Mouse (Mus musculus) gastrocnemius, postnatal 4 days (tissue): ENCODE results near the gene Scamp2. TPM values are rescaled to one million over a fixed set of nuclear protein-coding genes. Genes with fewer than 3 reads are reported as not detected.

Experiments
- DNase-seq, 2 experiments: peaks; one replicate each; pipeline ENCODE4 v3.0.0; 2021 to 2022; ENCODE audit warnings: low spot score in 2 of 2, mixed read lengths in 2 of 2
- total RNA-seq, 2 experiments: library from RNA; stranded (reverse); gene quantifications; 2 replicates each; pipeline ENCODE4 v1.2.3; 2021

Gene Scamp2
- total RNA-seq, 2 experiments from 2014 or later = 68.2 to 75.6 TPM

DNA sequence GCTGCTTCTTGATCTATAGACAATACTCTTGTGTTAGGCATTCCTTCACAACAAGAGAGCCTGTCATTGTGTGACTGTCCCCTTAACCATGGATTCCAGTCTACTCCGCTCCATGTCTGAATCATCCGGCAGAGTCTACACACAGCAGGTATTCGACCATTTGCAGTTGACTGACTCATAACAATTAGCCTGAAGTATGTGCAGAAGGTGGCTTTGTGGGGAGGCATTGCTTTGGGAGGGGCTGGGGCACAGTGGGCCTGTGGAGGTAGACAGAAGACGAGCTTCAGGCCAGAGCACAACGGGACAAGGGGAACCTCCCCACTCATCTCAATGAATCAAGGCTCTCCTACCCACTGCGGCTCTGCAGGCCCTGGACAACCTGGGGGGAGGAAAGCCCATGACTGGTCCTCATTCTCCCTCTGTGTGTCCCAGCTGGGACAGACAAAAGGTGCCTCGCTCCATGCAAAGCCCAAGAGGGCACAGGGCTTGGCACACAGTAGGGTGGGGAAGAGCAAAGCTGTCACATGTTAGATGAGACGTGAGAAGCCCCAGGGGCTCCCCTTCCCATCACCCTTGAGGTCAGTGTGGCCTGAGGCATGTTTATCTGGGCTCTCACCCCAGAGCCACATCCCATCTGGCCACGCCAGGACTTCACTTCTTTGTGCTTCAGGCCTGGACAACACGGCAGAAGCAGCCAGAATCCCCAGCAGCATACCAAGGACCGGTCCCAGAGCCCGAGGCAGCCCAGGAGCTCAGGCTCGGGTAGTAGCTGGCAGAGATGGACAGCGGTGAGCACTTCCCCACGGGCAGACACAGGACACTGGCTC lies 65.1 kb downstream of the Scamp2 start:
- DNase-seq = no peak

DNA sequence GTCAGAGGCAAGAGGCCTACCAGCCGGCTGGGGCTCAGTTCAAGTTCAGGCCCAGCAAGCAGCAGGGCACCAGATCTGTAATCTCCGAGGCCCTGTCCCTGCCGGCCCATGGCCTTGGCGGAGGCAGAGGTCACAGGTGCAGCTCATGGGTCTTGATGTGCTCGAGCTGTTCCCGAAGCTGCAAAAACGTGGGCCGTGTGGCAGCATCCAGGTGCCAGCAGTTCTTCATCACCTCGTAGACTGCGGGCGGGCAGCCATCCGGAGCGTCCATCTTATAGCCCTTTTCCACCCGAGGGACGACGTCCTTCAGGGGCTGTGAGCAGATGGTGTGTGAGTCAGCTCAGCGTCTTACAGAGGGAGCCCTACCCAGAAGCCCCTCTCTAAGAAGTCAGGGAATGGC lies 66.4 kb downstream of the Scamp2 start:
- no peak for DNase-seq

DNA sequence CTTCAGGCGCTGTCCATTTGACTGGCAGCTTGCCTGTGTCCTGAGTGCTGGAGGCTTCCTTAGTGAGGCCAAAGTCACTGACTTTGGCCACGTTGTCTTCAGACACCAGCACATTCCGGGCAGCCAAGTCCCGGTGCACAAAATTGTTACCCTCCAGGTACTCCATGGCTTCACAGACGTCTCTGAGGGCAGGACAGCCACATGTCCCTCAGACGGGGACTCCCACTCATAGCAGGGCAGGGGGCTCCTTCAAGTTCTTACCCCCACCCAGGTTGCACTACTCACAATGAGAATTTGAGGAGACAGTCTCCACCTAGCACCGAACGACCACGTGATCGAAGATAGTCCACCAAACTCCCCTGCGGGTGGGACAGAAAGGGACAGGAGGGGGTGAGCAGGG lies 67.1 kb downstream of the Scamp2 start:
- DNase-seq = no peak

DNA sequence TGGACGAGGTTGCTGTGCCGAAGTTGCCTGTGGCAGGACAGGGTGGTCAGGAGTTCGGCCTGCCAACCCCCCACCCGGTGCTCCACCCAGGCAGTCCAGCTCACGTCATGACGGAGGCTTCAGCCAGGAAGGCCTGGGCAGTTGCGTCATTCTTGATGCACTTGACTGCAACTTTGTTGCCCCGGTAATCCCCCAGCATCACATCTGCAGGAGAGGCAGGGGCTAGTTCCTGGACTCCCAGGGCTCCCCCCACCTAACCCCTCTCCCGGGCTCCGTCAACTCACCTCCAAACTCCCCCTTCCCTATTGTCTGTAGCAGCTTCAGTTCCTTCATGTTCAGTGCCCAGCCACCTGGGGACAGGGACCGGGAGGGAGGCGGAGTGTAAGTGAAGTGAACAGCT lies 68.0 kb downstream of the Scamp2 start:
- DNase-seq = no peak

DNA sequence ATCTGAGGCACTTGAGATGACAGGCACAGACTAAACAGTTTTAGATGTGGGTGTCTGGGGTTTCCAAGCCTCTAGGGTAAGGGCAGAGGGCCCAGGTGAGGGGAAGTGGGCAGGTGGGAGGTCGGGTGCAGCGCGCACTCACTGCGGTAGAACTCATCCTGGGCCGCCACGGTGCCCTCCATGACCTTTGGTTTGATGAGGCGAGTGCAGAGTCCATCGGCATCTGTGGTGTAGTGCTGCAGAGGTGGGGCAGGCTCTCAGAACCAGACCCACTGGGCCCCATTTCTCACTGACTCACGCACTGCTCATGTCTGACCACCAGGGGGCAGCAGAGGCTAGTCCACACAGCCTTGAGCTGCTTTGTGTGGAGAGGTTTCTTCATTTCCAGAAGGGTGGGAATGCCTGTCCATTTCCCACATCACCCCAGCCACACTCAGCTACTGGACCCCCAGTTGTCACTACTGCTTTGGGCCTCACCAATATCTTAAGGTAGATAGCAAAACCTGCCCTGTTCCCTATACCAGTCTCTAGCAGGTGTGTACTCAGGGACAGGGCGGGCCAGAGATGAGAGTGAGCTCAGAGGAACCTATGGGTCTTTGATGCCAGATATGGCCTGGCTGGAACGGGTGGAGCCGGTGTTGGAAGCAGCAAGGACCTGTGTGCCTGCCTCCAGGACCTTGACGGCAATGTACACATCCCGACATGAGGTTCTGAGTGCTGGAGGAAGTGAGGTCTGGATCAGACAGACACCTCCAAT lies 68.6 kb downstream of the Scamp2 start:
- DNase-seq = peak; percentile 71 to 81

DNA sequence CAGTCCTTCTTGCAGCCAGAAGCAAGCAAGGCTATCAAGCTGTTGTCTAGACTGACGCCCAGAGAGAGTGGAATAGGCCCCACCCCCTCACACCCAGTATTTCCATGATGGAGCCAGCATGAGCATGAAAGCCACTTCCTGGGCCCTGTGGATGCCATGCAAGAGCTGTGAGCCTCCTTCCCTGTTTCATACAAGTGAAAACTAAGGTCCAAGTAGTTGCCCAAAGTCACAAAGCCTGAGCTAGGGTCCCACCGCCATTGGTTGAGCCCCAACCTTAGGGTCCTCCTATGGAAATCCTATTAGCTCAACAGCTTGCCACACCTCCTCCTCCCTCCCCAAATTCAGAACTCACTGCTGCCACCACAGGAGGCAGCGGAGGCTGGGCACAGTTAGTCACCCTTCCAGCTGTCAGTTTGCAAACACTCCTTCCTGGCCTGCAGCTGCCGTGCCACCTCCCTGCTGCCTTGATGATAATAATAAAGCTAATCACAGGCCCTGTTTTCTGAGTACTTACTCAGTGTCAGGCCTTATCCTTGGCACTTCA lies 72.8 kb downstream of the Scamp2 start:
- DNase-seq = no peak

DNA sequence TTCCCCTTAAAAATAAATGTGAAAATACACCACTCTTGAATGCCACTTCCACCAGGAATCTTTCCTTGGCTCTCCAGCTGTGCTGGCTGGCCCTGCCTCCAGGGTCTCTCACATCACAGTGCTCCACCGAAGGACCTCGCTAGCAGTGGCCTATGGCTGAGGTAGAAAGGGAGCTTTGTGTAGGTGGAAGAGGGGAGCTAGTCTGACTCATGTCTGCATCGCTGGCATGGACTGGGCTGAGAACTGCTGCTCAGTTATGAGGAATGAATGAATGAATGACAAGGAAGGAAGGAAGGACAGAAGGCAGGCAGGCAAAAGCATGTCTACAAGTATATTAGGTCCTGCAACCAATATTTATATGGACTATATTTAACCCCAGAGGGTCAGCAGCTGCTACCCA lies 76.5 kb downstream of the Scamp2 start:
- no peak for DNase-seq

DNA sequence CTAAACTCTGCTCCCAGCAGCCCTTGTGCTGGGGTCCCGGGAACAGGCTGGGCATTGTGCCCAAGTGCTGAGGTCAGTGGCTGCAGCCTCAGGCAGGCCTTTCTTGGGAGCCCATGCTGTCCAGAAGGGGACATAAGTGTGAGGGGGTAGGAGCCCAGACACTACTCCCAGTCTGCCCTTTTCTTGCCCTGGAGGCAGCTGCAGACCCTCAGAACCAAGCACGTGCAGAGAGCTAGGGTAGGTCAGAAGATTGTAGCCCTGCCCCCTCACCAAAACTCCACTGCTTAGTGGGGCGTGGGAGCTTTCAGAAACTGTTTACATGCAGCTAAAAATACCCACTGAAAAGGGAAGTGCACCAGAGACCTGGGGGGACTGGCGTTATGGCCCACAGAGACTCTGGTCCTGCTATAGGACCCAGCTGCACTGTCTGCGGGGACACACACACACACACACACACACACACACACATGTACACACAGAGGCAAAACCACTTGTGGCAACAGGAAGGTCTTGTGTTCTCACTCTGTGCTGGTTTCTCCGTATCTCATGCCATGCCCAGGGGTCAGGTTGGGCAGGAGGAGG lies 77.1 kb downstream of the Scamp2 start:
- DNase-seq = peak; percentile 61 to 78

Other genes starting within 250 kb of the Scamp2 start
- gene Ppcdc, start 120.8 kb upstream of the Scamp2 start, total RNA-seq = 10 to 100 TPM in 1 of 2 experiments, 1 to 10 TPM in 1; 8.3 to 11.7 TPM
- 10 to 100 TPM; 13.3 to 14.5 TPM for gene Scamp5, start 92.9 kb upstream of the Scamp2 start, total RNA-seq
- under 1 TPM in 1 of 2 experiments, not detected in 1; 0.26 TPM for gene Rpp25, start 56.9 kb upstream of the Scamp2 start, total RNA-seq
- gene Cox5a, start 39.7 kb upstream of the Scamp2 start, total RNA-seq = 100 to 1,000 TPM; 639 to 672 TPM
- 10 to 100 TPM; 12.3 to 14.0 TPM for gene Fam219b, start 23.4 kb upstream of the Scamp2 start, total RNA-seq
- 100 to 1,000 TPM; 112 to 115 TPM for gene Mpi, start 8.2 kb upstream of the Scamp2 start, total RNA-seq
- gene Ulk3, start 28.5 kb downstream of the Scamp2 start, total RNA-seq = 10 to 100 TPM; 14.3 to 15.3 TPM
- gene Cplx3, start 45.3 kb downstream of the Scamp2 start, total RNA-seq = not detected
- not detected for gene Lman1l, start 59.8 kb downstream of the Scamp2 start, total RNA-seq
- 10 to 100 TPM; 39.5 to 42.9 TPM for gene Csk, start 92.7 kb downstream of the Scamp2 start, total RNA-seq
- under 1 TPM in 1 of 2 experiments, not detected in 1; 0.16 TPM for gene Cyp1a2, start 122.8 kb downstream of the Scamp2 start, total RNA-seq
- gene Cyp1a1, start 127.0 kb downstream of the Scamp2 start, total RNA-seq = not detected
- gene Edc3, start 147.6 kb downstream of the Scamp2 start, total RNA-seq = 10 to 100 TPM; 11.8 to 12.5 TPM
- 10 to 100 TPM; 52.7 to 58.9 TPM for gene Clk3, start 204.9 kb downstream of the Scamp2 start, total RNA-seq